Mouse (Mus musculus) myocyte (in vitro differentiated cells): ENCODE results near the gene Fam13a. TPM values are rescaled to one million over a fixed set of nuclear protein-coding genes. Genes with fewer than 3 reads are reported as not detected.

Experiments used
- H3K27me3 ChIP-seq: one replicate; pipeline ENCODE4 v1.6.1; 2011; ENCODE audit not compliant: control insufficient read depth, insufficient read depth, insufficient read length
- H3K36me3 ChIP-seq: one replicate; pipeline ENCODE4 v1.6.1; 2011; ENCODE audit not compliant: control insufficient read depth, insufficient read depth
- H3K4me2 ChIP-seq: one replicate; pipeline ENCODE4 v1.6.1; 2011; ENCODE audit warnings: low read depth, control low read depth
- H3K4me3 ChIP-seq: one replicate; pipeline ENCODE4 v1.5.1; 2011; ENCODE audit warnings: mild to moderate bottlenecking, control low read depth, moderate library complexity
- H3K79me2 ChIP-seq: one replicate; pipeline ENCODE4 v1.6.1; 2011; ENCODE audit not compliant: control insufficient read depth, insufficient read depth
- H3ac ChIP-seq: one replicate; pipeline ENCODE4 v1.6.1; 2011; ENCODE audit not compliant: control insufficient read depth, insufficient read length
- CEBPB ChIP-seq: IDR thresholded peaks from 2 replicates; pipeline ENCODE4 v1.6.1; 2011; ENCODE audit warnings: mild to moderate bottlenecking, moderate library complexity; ENCODE audit not compliant: poor library complexity, insufficient read depth, severe bottlenecking
- E2F4 ChIP-seq: IDR thresholded peaks from one replicate; pipeline ENCODE4 v1.6.1; 2011; ENCODE audit warnings: mild to moderate bottlenecking, control low read depth, moderate library complexity; ENCODE audit not compliant: insufficient read depth
- MAX ChIP-seq: IDR thresholded peaks from one replicate; pipeline ENCODE4 v1.6.1; 2011; ENCODE audit warnings: low read depth, mild to moderate bottlenecking, control low read depth
- MYOD1 ChIP-seq, 3 experiments: IDR thresholded peaks; one replicate each; pipeline ENCODE4 v1.6.1; 2011; ENCODE audit warnings: control low read depth in 2 of 3, low read depth in 2 of 3, mild to moderate bottlenecking in 2 of 3, moderate library complexity in 1 of 3; ENCODE audit not compliant: insufficient read length in 2 of 3, control insufficient read depth in 1 of 3
- MYOG ChIP-seq, 3 experiments: IDR thresholded peaks; one replicate each; pipeline ENCODE4 v1.6.1; 2011; ENCODE audit warnings: control low read depth in 2 of 3, low read depth in 2 of 3, mild to moderate bottlenecking in 2 of 3; ENCODE audit not compliant: insufficient read length in 2 of 3, control insufficient read depth in 1 of 3, insufficient read depth in 1 of 3
- POLR2A ChIP-seq: IDR thresholded peaks from one replicate; pipeline ENCODE4 v1.6.1; 2011; ENCODE audit warnings: low read depth, mild to moderate bottlenecking, control low read depth, moderate library complexity; ENCODE audit not compliant: insufficient read length
- POLR2AphosphoS2 ChIP-seq: IDR thresholded peaks from one replicate; pipeline ENCODE4 v1.6.1; 2011; ENCODE audit warnings: low read depth, control low read depth; ENCODE audit not compliant: insufficient read length
- REST ChIP-seq: IDR thresholded peaks from one replicate; pipeline ENCODE4 v1.6.1; 2011; ENCODE audit warnings: mild to moderate bottlenecking, control low read depth, moderate library complexity; ENCODE audit not compliant: insufficient read depth, insufficient read length
- SRF ChIP-seq: IDR thresholded peaks from one replicate; pipeline ENCODE4 v1.6.1; 2011; ENCODE audit warnings: low read depth; ENCODE audit not compliant: control insufficient read depth, insufficient read length
- TCF12 ChIP-seq: IDR thresholded peaks from one replicate; pipeline ENCODE4 v1.6.1; 2011; ENCODE audit warnings: mild to moderate bottlenecking, control low read depth; ENCODE audit not compliant: poor library complexity, insufficient read depth, severe bottlenecking
- TCF3 ChIP-seq: IDR thresholded peaks from one replicate; pipeline ENCODE4 v1.6.1; 2011; ENCODE audit warnings: low read depth, control low read depth; ENCODE audit not compliant: insufficient read length
- USF1 ChIP-seq: IDR thresholded peaks from one replicate; pipeline ENCODE4 v1.6.1; 2011; ENCODE audit warnings: low read depth, mild to moderate bottlenecking, control low read depth, moderate library complexity
- polyA plus RNA-seq: library from polyadenylated mRNA; unstranded; fragments of >200 nt; fragmentation: generic; extraction: Trizol; gene quantifications from one replicate; pipeline ENCODE4 v1.2.1, GENCODE M21; 2012; ENCODE audit warnings: missing spikeins

Gene Fam13a
- polyA plus RNA-seq, result 0.43 TPM

DNA sequence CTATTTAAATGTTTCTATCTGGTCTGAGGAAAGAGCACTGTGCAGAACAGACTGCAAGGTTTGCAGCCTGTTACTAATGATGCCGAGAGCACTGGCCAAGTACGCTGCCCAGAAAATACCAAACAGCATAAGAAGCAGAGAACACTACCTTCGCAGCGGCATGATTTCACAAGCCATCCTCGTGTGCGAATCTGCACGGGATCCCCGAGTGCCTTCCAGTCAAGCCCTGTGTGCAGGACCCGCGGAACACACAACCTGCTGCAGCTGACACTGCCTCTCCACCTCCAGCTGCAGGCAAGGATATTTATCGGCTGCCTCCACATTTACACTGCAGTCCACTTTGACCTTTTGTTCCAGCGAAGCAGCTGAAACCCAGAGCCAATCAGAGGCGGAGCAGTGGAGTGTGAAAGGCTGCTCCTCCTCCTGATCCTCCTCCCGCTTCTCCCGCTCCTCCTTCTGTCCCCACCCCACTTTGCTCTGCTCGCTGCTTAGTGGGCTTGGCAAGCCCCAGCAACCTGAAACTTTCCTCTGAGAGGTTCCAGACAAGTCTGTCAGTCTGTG is at the start of gene Fam13a:
Gene Fam13a, minus strand, starts transcription at position 386 of the 561 bp plus-strand sequence.
- Histone ChIP-seq H3ac (no peak within 1 kb of the TSS), H3K79me2 (no peaks in the 10 kb centered on the region), H3K36me3 (no peaks in the 10 kb centered on the region), H3K27me3 (no peaks in the 10 kb centered on the region), H3K4me2 (peak within 1 kb of the TSS; percentile 82), H3K4me3 (peak within 1 kb of the TSS; percentile 19)
- TF ChIP-seq SRF, result no peak
- TF ChIP-seq MYOD1 (IDR thresholded peaks at IDR 0.05; ENCODE audit: control insufficient read depth in 1 of 3, insufficient read length in 2 of 3, low read depth in 2 of 3), result peak in 1 of 3 experiments; percentile 40
- peak; percentile 48 for TF ChIP-seq POLR2A
- no peak for TF ChIP-seq MYOG (IDR thresholded peaks at IDR 0.05; ENCODE audit: control insufficient read depth in 1 of 3, insufficient read depth in 1 of 3, insufficient read length in 2 of 3, low read depth in 2 of 3)
- no peak for TF ChIP-seq USF1
- TF ChIP-seq POLR2AphosphoS2, result no peak
- TF ChIP-seq REST, result no peak
- TF ChIP-seq TCF3, result no peak

- TF ChIP-seq TCF12 (no peak), USF1 (no peak), CEBPB (no peak), POLR2AphosphoS2 (no peak), POLR2A (no peak), E2F4 (no peak), MAX (no peak)
- Histone ChIP-seq H3K36me3 (no peaks in the 10 kb centered on the region), H3K79me2 (no peaks in the 10 kb centered on the region), H3ac (no peak overlapping the region), H3K4me2 (no peak overlapping the region), H3K27me3 (no peaks in the 10 kb centered on the region), H3K4me3 (no peak overlapping the region)
Observed at GRCm38 (mm10) chr6:59072096-59073060, 48.0 kb upstream of the Fam13a start.

- no peaks in the 10 kb centered on the region for H3K79me2 ChIP-seq
- no peaks in the 10 kb centered on the region for H3K27me3 ChIP-seq
- H3K4me3 ChIP-seq, result no peak overlapping the region
- TF ChIP-seq TCF12 (no peak), MAX (no peak), POLR2A (no peak), MYOG (IDR thresholded peaks at IDR 0.05; ENCODE audit: control insufficient read depth in 1 of 3, insufficient read depth in 1 of 3, insufficient read length in 2 of 3, low read depth in 2 of 3) (no peak), POLR2AphosphoS2 (no peak), REST (no peak), TCF3 (no peak)
- no peaks in the 10 kb centered on the region for H3K36me3 ChIP-seq
- no peak overlapping the region for H3K4me2 ChIP-seq
- H3ac ChIP-seq, result no peak overlapping the region
Observed at GRCm38 (mm10) chr6:59071691-59072090, 47.3 kb upstream of the Fam13a start.

- H3K4me2 ChIP-seq, result no peak overlapping the region
- no peaks in the 10 kb centered on the region for H3K27me3 ChIP-seq
- H3ac ChIP-seq, result no peak overlapping the region
- no peak overlapping the region for H3K4me3 ChIP-seq
- no peaks in the 10 kb centered on the region for H3K36me3 ChIP-seq
- H3K79me2 ChIP-seq, result no peaks in the 10 kb centered on the region
- TF ChIP-seq POLR2A (no peak), POLR2AphosphoS2 (no peak), MAX (no peak)
Observed at GRCm38 (mm10) chr6:59068187-59068586, 43.8 kb upstream of the Fam13a start.

- Histone ChIP-seq H3ac (no peak overlapping the region), H3K27me3 (no peaks in the 10 kb centered on the region), H3K36me3 (no peaks in the 10 kb centered on the region), H3K4me3 (no peak overlapping the region), H3K79me2 (no peaks in the 10 kb centered on the region), H3K4me2 (no peak overlapping the region)
- no peak for TF ChIP-seq CEBPB
- no peak for TF ChIP-seq REST
- no peak for TF ChIP-seq MYOD1 (IDR thresholded peaks at IDR 0.05; ENCODE audit: control insufficient read depth in 1 of 3, insufficient read length in 2 of 3, low read depth in 2 of 3)
- TF ChIP-seq MYOG (IDR thresholded peaks at IDR 0.05; ENCODE audit: control insufficient read depth in 1 of 3, insufficient read depth in 1 of 3, insufficient read length in 2 of 3, low read depth in 2 of 3), result no peak
- TF ChIP-seq POLR2A, result no peak
- no peak for TF ChIP-seq E2F4
- TF ChIP-seq MAX, result no peak
- TF ChIP-seq SRF, result no peak
- no peak for TF ChIP-seq POLR2AphosphoS2
Observed at GRCm38 (mm10) chr6:59064440-59064839, 40.1 kb upstream of the Fam13a start.
